Mouse (Mus musculus): ENCODE measurements around the gene Spock1.

DNA sequence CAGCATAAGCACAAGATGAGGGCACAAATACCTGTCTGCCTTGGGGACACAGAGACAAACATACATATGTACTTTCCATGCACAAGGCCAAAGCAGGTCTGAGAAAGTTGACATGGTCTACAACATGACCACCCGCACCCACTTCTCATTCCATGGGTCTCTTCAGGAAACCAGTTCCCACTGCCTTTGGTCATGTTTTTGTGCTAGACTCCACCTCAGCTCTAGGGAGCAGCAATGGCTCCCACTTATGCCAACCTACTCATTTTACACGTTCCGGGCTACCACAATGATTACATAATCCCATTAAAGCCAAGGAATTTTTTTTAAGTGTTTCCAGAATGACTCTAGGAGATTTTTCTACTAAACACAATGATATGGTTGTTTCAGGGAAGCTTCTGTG is 147.5 kb downstream of the Spock1 start:
- no peak for TF ChIP-seq CTCF (IDR thresholded peaks at IDR 0.05; ENCODE audit: low read depth, low read length)
- TF ChIP-seq POLR2A (IDR thresholded peaks at IDR 0.05; ENCODE audit: extremely low read depth, insufficient read depth, low read length) = no peak

Measured in liver, adult 2 months (tissue).